Mouse (Mus musculus): ENCODE measurements at regions not wholly inside any gene's neighbourhood (a gene's known extent, or its start where the extent isn't known, plus 50 kb on each side); places are given as distances from the start of the nearest gene placed in this dataset.

DNA sequence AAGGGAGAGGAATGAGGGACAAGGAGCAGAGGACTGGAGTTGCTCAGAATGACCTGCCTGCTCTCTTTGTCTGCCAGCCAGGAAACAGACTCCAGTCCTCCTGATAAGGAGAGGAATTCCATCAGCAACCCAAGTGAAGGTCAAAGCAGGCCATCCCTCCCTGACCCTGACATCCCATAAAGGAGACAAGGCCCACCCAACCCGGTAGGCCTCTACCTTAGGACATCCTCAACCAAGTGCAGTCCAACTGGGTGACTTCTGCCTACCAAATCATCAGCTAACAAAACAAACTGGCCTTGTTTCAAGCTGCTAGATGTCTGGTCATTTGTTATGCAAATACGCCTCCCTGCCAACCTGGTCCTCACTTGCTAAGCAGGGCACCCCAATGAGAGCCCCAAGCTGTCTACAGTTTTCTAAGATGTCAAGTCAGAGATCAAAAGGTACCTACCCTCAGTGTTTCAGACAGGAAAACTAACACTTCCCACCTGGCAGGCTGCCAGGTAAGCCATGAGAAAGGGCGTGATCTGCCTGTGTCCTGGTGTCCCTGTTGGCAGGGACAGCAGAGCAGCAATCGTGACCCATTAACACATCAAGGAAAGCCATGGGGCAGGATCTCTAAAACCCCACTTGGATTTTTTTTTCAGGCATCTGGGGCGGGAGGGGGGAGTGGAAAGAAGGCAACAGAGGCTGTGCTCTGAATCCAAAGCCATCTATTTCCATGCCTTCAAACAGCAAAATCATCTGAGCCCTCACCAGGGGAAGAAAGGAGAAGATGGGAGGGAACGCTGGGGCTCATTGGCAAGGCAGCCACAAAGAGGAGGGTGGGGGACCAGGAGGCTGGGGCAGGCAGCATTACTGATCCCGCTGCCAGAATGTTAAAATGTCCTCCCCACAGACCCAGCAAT is 227.6 kb upstream of the Cdh5 start:
- peak; percentile 84 for DNase-seq (ENCODE audit: low read depth, low spot score)

DNA sequence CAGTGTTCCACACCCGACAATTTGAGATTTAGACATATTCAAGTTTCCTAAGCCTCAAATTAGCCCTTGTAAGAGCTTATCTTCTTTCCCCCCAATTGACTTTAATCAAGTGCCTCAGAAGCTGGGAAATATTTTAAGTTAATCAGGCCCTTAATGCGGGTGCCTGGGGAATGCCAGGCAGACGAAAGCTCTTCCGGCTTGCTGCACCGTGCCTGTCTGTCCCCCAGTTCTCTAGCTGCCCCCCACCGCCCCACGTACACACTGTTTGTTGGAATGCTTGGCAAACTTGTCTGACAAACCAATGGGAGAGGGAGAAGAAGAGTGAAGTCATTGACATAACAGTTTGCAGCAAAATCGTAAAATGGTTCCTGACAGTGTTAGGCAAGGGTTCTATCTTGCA is 226.9 kb upstream of the Cdh5 start:
- no peak for DNase-seq (ENCODE audit: low read depth, low spot score)

DNA sequence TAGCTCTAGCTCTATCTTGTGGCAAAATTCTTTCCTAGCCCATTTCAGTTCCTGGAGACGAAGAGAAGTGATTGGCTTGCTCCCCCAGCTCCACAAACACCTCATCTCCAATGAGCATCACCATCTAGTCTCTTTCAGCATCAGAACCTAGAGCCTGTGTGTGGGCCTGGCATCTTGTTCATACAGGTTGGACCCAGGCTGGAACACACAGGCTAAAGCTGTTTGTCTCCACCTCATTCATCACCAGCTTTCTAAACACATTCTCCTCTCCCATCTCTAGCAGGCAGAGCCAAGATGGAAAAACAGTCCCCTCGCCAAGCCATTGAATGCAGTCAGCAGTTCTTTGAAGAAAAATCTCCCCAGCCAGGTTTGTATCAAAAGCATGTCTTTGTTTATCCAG is 221.9 kb upstream of the Cdh5 start:
- DNase-seq (ENCODE audit: low read depth, low spot score) = no peak

DNA sequence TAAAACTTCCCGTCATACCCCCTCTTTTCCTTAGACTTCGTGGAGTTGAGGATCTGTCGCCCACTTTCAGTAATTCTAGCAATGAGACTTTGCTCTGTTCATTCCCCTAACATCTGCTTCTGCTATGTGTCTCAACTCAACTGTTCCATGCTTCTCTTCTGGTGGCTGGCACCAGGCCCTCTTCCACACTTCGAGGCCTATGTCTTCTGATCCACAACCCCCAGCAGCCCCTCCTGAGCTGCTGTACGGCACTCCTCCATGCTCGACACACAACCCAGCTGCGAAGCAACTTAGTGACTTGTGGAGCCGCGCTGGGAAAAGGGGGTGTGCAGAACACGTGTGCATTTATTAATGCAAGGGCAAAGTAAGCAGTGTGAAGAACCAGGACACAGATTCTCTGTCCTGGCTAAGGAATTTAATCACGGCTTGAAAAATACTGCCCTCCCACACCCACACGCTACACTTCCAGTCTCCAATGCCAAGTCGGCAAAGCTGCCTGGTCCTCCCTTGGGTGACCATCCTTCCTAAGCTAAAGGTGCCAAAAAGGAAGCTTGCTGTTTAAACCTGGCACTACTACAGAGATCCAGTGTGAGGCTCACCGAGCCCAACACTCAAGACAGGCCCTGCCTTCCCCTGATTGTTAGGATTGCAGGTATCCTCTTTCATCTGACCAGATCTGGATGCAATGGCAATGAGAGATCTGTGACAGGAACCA is 220.8 kb upstream of the Cdh5 start:
- no peak for DNase-seq (ENCODE audit: low read depth, low spot score)

DNA sequence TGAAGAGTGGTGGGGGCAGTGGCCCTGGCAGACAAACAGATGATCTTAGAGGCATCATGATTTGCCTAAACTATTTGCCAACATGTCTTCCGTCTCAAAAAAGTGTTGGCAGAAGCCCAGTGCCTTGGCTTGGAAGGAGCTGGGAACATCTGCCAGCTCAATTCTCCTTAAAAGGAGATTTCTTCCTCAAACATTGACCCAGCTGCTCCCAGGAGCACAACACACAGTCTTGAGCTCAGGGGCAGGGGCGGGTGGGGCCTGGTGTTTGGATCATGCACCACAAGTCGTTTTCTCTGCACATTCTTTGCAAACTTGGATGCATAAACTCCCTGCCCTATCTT is 220.3 kb upstream of the Cdh5 start:
- no peak for DNase-seq (ENCODE audit: low read depth, low spot score)

DNA sequence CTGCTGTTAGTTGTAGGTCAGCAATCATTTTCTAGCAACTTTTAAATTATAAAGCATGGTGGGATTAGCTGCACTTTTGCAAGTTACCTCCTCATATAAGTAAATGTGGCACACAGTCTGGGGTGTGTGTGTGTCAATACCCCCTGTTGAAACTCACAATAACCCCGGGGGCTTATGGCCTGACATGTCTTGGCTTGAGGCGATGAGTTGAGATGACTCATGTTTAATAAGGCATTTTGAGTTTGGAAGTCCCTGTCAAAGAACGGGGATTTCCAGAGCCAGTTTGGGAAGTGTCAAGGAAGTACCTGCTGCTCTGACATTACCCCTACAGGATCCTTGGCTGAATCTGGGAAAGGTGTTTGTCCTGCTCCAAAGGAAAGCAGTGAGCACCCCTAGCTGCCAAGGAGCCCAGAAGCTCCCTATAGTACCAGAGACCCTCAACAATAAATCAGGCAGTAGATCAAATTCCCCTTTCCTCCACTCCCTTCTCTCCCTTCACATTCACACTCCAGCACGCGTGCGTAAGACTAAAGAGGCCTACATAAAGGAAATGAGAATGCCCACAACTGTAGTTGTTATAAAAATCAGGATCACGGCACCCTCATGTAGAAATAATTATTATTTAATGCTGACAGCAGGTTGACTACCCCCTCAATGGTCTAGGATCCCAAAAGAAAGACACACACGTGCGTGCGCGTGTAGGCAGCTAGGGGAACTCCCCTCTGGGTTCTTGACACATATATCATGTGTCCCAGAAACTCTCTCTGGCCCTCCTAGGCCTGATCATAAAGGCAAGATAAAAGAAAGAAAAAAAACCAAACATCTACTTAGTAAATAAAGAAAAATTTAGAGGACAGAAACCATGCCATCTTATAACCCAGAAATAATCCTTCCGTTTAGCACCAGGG is 216.3 kb upstream of the Cdh5 start:
- DNase-seq (ENCODE audit: low read depth, low spot score) = no peak

DNA sequence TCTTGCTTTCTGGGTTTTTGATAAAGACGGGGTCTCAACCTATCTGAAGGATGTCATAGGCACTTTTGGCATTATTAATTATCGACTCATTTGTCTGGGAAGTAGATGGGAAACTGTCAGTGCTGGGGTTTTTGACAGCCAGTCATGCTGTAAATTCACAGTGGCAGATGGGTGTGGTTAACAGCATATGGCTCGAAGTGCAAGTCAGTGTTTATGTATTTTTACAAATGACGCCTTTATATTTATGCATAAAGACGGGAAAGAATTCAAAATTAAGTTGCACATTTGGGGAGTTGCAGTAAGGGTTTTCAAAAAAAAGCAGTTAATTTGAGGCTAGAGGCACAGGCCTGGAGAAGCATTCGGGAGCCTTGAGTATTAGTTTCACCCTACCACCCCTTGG is 206.8 kb upstream of the Cdh5 start:
- DNase-seq (ENCODE audit: low read depth, low spot score) = no peak

DNA sequence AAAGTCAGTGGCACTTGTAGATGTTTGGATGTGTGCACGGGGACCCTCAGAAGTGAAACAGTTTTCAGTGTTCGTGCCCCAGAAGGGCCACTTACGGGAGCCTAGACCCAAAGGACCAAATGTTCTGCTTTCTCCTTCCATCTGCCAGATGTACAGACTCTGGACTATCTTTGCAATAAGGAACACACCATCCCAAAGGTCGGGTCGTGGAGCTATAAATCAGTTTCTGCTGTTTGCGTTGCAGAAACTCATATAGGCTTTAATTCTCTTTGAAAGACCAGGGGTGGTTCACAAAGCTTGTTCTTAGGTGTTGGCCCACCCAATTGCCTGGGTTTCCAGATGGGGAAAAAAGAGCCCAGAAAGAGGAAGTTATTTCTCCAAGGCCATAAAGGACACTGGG is 206.3 kb upstream of the Cdh5 start:
- no peak for DNase-seq (ENCODE audit: low read depth, low spot score)

DNA sequence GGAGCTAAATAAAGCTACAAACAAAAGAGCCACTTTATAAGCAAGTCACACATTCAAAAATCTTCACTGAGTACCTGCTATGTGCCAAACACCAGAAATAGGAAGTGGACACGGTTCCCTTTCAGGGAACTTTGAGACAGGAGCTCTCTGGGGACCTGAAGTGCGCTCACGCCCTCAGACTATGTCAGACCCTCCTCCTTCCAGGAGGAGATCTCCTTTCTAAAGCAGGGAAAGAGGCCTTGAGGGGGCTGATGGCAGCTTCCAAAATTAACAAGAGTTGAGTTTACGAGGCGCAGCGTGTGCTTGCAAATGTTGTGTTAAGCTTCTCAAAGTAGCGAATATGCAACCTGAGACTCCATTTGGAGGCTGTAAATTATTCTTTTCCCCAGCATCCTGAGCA is 204.0 kb upstream of the Cdh5 start:
- no peak for DNase-seq (ENCODE audit: low read depth, low spot score)

DNA sequence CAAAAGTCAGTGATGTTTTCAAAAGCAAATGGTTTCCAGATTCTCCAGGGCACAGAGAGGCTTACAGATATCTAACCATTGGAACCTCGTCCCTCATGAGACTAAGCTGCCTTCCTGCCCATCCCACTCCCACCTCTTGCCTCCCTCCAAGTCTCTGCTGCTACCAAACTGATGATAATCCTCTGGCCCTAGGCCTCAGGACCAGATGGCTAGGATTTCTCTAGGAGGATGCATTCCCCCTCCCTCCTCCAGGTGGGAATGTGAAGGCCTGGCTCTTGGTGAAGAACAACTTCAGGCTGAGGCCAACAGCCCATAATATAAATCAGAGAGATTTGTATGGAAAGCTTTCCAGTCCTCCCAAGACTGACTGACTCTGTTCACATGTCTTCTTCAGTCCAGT is 198.9 kb upstream of the Cdh5 start:
- no peak for DNase-seq (ENCODE audit: low read depth, low spot score)

DNA sequence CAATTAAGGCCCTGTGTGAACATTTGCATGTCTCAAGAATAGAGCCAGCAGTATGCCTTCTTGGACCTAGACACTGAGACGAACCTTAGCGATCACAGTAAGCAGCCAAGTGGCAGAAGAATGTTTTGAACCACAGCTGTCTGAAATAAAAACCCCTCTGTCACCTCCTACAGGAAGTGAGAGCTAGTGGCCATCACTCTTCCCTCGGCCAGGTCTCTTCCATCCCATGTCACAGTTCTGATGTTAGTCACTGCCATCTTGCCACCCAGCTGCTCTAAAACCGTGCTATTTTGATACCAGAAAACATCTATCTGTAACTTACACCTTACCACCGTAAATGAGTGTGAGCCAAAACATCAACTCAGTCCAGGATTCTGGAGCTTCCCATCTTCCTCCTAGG is 197.8 kb upstream of the Cdh5 start:
- DNase-seq (ENCODE audit: low read depth, low spot score) = no peak

DNA sequence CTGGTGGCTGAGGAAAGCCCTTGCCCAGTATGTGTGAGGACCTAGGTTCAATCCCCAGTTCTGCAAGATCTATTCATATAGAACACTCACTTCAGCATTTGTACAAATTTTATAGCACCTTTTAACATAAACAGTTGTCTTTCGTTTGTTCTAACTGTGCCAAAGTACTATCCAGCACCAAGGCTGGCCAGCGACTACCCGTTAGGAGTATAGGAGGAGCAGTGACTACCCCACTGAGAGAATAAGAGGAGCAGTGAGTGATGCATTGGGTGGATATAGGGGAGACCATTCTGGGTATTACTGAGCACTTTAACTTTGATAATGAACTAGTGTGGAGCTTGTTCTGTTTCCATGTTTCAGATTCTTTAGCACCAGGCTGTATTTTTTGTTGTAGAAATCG is 193.8 kb upstream of the Cdh5 start:
- no peak for DNase-seq (ENCODE audit: low read depth, low spot score)

DNA sequence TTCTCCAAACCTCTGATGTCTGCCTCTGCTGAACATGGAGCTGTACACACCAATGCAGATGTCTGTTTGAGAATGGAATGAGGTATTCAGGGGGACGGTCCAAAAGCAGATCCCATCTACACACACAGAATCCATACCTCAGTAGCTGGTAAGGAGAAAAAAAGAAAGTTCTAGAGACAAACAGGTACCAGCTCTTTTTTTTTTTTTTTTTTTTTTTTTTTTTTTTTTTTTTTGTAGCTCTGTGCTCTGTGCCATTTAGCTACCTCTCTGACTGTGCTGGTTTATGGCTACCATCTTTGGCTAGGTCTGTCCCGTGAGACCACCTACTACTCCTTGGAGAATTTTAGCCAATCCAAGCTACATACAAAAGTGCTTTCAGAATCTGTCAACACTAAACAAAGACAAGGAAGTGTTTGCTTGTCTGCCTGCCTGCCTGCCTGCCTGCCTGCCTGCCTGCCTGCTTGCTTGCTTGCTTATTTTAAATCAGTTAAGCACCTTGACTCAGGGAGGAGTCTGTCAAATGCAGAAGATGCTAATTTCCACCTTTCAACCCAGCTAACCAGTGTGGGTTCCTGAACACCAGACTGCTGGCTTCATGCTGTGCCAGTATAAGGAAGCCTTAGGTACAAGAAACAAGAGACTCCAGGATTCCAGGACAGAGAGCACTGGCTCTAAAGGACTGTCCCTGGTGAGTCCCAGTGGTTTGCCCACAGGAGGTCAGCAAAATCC is 190.0 kb upstream of the Cdh5 start:
- peak; percentile 84 for DNase-seq (ENCODE audit: low read depth, low spot score)

DNA sequence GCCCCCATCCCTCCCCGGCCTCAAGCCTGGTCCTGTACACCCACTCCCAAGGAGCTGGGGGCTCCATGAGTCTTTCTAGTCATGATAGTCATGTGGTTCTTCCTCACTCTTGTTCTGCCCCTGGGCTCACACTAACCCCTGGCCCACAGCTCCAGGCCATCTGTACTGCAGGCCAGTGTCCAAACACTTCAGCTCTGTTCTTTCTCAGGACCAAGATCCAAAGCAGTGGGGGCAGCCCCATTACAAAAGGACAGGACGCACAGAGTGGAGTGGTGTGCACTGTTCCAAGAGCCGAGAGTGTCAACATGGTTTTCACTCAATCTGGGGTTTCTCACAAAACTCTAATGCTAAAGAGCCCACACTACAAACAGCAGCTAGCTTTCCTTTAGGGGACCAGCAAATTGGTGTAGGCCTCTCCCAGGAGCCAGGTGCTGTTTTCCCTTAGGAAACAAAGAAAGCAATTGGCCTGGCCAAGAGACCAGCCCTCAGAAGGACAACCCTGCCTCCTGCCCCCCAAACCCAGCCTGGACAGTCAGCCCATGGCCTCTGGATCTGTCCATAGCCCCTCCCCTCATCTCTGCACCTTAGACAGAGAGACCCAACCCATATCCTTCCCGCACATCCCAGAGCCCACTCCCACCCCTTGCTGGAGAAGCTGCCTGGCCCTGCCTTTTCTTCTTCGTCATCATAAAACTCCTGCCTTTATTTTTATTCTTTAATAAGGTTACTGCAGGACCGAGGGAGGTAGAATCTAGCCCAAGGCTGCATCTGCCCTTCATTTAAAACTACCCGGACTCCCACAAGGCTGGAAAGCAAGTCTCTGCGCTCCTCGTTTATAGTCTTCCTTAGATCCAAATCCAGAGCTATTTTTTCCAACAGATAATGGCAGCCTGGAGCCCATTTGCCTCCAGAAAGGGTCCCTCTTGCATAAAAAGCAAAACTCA is 188.2 kb upstream of the Cdh5 start:
- no peak for DNase-seq (ENCODE audit: low read depth, low spot score)

DNA sequence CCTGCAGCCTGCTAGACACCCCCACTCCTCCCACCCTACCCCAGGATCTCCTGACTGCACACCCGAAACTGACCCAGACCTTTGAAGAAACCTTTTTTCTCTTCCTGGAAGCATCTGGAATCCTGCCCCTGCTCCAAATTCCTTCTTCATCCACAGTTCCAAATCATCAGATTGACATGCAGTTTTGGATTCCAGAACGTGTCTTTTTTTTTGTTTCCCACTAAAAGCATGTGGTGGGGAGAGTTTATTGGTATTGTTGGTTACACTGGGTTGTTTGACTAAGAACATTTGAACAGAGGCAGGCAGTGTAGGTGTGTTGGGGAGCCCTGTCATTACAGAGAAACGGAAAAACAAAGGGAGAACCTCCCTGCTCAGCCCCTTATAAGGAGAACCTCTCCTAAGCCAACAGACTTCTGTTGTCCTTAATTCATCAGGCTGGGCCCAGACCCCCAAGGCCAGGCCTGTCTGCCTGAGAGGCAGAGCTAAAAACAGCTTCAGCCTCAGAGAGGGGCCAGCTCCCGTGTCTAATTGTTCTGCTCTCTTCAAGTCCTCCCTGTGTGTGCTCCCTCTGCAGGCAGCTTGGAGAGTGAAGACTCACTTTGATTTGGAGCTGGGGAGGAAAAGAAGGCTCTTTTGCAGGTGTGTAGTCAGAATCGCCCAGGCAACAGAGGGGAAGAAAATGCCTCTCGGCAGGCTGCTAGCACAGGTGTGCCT is 187.3 kb upstream of the Cdh5 start:
- DNase-seq (ENCODE audit: low read depth, low spot score) = peak; percentile 52

DNA sequence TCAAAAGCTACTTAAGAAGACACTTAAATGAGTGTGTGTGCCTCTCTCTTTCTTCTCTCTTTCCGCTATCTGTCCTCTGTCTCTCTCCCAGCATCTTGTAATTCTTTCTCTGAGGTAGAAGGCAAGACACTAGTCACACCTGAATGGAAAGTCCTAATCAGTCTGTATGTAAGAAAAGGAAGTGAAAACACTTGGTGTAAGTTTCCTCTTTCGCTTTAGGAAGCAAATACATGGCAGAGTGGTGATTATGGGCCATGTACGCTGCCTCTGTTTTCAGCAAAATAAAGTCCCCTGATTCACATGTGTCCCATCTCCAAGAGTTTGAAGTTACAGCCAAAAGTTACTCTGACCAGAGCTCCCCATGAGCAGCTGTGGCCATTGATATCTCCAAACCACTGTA is 182.1 kb upstream of the Cdh5 start:
- DNase-seq (ENCODE audit: low read depth, low spot score) = no peak

DNA sequence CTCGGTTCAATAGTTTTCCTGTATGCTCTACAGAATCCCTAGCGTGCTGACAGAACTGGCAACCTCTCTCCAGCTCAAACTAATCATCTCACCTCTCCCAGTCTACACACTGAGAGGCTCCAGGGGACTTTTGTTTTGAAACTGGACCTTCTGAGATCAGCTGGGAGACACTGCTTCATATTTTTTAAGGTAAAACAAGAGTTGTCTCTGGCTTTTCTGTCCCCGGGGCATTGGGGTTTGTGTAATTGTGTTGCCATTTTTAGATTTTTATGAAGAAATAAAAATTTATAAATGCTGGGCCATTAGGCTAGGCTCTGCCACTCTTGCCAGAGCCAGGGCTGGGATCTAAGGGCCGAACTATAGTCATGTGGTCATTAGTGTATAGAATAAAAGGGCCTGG is 179.8 kb upstream of the Cdh5 start:
- DNase-seq (ENCODE audit: low read depth, low spot score) = no peak

DNA sequence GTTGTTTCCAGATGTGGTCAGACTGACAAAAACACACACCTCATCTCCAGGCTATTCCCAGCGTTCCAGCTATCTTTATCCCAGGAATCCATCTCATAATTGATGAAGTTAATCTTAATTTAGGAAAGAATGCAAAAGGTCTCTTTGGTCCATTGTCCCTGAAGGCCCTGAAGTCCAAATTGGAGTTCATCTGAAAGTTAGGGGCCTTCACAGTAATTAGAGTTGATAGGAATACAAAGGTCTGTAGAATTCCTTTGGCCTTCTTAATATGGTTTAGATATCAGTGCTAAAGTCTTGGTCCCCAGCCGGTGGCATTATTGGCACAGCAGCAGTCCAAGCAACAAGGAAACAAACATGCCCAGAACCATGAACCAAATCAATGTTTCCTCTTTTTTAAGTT is 178.7 kb upstream of the Cdh5 start:
- no peak for DNase-seq (ENCODE audit: low read depth, low spot score)

DNA sequence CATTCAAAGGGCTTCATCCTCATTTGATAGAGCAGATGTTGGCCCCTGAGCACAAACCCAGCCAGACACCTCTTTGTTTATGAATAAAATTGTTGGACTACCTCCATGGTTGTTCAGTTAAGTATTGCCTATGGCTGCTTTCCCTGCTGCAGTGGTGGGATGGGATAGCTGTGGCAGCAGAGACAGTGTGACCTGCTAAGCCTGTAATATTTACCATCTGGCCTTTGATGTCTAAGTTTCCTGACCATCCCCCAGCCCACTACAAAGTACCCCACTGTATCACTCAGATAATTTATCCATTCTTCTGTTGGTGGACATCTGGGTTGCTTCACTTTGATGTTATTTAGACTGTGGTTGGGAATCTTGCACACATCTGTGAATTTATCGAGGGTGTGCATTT is 168.7 kb upstream of the Cdh5 start:
- DNase-seq (ENCODE audit: low read depth, low spot score) = no peak

DNA sequence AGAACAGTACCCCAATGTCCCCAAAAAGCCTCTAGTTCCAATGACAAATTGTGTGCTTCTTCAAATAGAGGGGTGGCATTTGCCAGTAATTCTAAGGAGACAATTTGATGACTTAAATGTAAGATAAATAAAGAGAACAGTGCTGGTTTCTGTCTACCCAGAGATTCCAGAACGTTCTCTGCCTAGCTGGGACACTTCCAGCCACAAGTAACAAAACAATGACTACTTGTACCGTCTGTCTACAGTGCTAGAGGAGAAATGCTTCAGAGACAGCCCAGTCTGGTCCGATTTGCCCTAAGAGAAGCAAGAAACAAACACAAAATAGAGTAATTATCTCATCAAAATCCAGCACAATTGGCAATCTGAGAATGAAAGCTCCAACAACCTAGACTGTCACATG is 164.9 kb upstream of the Cdh5 start:
- no peak for DNase-seq (ENCODE audit: low read depth, low spot score)
